Mouse (Mus musculus) small intestine, adult 2 months (tissue): Measurements from ENCODE around the gene Nop14.

Source experiments
- CTCF ChIP-seq: fragments of 200-500 bp; IDR thresholded peaks from 2 replicates; pipeline ENCODE4 v1.5.1; 2012; ENCODE audit warnings: low read depth, mild to moderate bottlenecking, control low read depth, inconsistent platforms, low read length, moderate library complexity, mixed read lengths; ENCODE audit not compliant: insufficient replicate concordance, insufficient read length; ENCODE audit errors: extremely low read depth
- POLR2A ChIP-seq: fragments of 200-500 bp; IDR thresholded peaks from 2 replicates; pipeline ENCODE4 v1.6.1; 2012; ENCODE audit warnings: low read depth, mild to moderate bottlenecking, control low read depth, inconsistent platforms, low read length, moderate library complexity

DNA sequence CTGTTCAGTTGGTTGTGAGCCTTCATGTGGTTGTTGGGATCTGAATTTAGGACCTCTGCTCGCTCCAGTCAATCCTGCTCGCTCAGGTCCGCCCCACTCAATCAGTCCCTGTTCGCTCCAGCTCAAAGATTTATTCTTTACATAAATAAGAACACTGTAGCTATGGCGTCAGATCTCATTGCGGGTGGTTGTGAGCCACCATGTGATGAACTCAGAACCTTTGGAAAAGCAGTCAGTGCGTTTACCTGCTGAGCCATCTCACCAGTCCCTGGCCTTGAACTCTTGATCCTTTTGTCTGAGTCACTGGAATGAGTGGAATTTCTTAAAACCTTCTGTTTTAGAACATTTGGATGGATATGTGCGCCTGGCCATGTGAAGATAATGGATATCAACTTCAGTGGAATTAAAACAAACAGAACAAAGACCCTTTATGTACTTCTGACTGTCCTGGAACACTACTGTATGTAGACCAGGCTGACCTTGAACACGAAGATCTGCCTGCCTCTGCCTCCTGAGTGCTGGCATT lies 66.7 kb downstream of the Nop14 start:
- TF ChIP-seq POLR2A (no peak), CTCF (no peak)
